Mouse (Mus musculus) G1E-ER4 (cell line): Measurements from ENCODE around the gene Napb. TPM values are rescaled to one million over a fixed set of nuclear protein-coding genes. Genes with fewer than 3 reads are reported as not detected.

Source experiments
- GATA1 ChIP-seq: IDR thresholded peaks from one replicate; pipeline ENCODE4 v1.8.0; 2012; ENCODE audit warnings: low read length, inconsistent platforms
- polyA plus RNA-seq: library from polyadenylated mRNA; stranded (reverse); fragments of >175 nt; gene quantifications from 2 replicates; pipeline ENCODE4 v1.2.3, GENCODE M21; 2012

Napb gene
- polyA plus RNA-seq, 1 experiment: not detected

DNA sequence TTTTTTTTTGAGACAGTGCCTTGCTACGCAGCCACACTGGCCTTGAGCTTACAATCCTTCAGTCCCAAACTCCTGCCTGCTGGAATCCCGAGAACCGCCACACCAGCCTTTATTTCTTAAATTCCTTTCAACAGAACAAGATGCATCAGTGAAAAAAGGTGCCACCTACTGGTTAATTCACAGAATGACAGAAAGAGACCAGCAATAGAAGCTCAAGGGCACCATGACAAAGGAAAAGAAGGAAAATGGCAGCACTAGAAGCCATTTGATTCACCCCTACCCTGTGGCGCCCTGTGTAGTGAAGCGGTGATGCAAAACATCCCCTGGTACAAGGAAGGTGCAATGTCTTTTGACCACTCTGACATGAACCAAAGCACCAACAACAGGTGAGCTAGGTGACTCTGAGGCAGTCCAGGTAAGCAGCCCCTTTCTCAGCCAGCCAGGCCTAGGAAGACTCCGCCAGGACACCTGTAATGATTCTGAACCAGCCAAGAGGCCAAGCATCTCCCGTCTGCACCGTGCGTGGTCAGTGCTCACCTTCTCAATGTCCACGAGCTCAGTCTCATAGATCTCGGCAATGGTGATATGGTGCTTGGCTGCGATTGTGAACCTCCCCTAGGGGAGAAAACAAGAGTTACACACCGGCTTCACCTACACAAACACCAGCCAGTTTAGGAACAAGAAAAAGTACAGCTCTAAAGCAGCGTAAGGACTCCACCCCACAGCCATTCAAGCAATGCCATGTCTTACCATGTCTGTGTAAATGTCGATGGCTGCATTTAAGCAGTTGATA lies 25.7 kb downstream of the Napb start:
- TF ChIP-seq GATA1: no peak

- TF ChIP-seq GATA1: no peak
Measured at GRCm38 (mm10) chr2:148698571-148698970, 33.7 kb downstream of the Napb start.

- no peak for TF ChIP-seq GATA1
Measured at GRCm38 (mm10) chr2:148690781-148691180, 41.5 kb downstream of the Napb start.

DNA sequence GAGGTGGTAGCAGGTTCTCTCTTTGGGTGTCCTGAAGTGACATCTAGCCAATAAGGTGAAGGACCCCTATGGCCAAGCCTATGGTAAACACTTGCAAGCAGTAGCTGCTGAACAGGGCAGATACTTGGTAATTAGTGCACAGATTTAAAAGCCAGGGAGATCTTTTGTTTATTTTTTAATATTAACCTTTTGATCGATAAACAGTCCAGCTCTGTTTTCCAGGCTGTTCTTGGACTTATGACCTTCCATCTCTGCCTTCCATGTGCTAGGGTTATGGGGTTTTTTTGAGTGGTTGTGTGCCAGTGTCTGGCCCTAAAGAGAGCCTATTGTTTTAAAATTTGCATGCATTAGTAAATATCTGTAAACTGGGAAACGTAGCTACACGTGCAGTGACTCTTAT lies 42.0 kb downstream of the Napb start:
- no peak for TF ChIP-seq GATA1

DNA sequence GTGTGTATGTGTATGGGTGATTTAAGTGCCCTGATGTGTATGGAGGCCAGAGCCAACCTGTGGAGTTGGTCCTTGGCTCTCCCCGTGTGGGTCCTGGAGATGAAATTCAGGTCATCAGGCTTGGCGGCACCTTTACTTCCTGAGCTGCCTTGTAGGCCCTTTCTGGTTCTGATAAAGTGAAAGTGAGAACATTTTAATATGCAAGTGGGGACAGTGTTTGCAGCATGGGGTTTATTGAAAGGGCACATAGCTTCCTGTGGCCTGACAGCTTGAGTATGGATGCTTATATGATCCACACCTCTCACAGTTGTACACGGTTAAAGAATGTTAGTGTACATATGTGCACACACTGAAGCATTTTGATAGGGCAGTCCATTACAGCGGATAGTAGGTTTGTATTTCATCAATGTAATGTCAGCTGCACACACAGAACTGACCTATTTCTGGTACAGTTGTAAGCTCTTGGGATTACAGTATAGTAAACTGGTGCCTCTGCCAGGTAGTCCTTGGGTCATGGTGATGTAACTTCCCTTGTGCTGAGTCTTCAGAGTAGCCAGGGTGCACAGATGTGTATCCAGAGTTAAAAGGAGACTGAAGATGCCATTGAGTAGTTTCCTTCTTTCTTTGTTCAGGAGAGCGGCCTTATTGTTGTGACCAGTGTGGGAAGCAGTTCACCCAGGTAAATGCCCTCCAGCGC lies 42.7 kb downstream of the Napb start:
- no peak for TF ChIP-seq GATA1

GRCm38 (mm10) chr2:148687971-148688370 lies 44.3 kb downstream of the Napb start:
- TF ChIP-seq GATA1: no peak

DNA sequence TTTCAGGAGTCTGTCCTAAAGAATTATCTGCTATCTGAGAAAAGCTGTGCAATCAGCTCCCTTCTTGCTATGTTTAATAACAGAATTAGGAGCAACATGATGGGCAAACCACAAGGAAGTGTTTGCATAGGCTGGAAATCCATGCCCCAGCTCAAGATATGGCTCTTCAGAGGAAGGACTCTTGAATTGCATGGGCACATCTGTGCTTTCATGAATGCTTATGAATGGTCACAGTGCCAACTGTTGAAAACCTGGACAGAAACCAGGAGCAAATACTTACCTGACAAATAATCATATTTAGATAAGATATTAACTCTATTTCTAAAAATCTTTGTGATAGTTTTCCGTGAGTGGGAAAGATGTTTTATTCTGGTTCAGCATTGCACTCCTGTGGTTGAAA lies 45.4 kb downstream of the Napb start:
- no peak for TF ChIP-seq GATA1

DNA sequence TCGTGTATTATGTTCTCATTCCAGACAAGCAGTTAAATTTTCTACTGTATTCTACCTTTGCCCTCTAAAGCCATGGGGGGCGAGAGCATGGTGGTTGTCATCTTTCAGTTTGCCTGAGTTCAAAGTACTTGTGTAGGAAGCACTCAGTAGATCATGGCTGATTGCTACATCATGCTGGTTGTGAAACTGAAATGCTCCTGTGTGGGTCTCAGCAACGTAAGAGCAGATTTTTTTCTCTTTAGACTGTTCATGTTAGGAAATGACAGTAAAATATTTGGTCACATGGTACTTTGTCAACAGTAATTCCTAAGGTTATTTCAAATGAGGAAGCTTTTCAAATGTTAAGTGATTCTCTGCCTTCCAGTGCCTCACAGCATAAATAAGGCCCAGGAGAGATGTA lies 46.6 kb downstream of the Napb start:
- no peak for TF ChIP-seq GATA1

- no peak for TF ChIP-seq GATA1
Measured at GRCm38 (mm10) chr2:148684972-148685371, 47.3 kb downstream of the Napb start.

DNA sequence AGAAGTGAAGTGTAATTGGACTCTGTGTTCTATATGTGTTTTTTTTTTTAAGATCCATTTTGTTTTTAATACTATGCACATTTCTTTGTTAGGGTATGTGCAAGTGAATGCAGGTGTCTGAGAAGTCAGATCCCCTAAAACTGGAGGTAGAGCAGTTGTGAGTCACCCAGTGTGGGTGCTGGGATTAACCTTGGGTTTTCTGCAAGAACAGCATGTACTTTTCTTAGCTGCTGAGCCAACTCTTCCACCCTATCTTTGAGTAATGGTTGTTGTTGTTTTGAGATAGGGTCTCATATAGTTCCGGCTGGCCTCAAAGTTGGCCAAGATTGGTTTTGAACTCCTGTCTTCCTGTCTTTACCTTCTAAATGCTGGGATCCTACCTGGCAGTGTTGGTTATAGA lies 49.2 kb downstream of the Napb start:
- no peak for TF ChIP-seq GATA1

- no peak for TF ChIP-seq GATA1
Measured at GRCm38 (mm10) chr2:148681461-148681891, 50.8 kb downstream of the Napb start.

DNA sequence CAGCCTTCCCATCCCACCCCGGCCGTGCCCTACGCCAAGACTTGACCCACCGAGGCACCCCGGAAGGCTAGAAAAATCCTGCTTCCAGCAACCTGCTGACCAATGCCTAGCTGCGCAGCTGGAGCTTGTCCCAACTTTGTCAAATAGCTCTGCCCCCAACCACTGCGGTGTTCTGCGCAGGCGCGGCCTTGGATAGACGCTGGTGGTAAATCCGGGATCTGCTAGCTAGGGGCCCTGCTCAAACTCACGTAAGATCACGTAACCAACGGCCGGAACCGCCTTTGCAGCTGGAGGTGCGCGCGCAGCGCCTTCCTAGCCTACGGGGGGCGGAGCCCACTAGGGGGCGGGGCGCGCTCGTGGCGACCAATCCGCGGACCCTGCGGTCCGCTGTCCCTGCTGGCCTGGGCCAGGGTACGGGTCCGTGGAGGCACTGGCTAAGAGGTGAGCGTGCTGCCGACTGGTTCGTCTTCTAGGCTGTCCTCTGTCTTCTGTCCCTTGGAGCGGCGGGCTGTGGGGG lies 51.4 kb downstream of the Napb start, which contains the start of gene Gzf1:
Gene Gzf1, plus strand, starts transcription at position 249 of the 517 bp plus-strand sequence.
- no peak for TF ChIP-seq GATA1

GRCm38 (mm10) chr2:148679346-148679745 lies 52.9 kb downstream of the Napb start:
- TF ChIP-seq GATA1: no peak

GRCm38 (mm10) chr2:148677801-148678200 lies 54.5 kb downstream of the Napb start:
- TF ChIP-seq GATA1: no peak

DNA sequence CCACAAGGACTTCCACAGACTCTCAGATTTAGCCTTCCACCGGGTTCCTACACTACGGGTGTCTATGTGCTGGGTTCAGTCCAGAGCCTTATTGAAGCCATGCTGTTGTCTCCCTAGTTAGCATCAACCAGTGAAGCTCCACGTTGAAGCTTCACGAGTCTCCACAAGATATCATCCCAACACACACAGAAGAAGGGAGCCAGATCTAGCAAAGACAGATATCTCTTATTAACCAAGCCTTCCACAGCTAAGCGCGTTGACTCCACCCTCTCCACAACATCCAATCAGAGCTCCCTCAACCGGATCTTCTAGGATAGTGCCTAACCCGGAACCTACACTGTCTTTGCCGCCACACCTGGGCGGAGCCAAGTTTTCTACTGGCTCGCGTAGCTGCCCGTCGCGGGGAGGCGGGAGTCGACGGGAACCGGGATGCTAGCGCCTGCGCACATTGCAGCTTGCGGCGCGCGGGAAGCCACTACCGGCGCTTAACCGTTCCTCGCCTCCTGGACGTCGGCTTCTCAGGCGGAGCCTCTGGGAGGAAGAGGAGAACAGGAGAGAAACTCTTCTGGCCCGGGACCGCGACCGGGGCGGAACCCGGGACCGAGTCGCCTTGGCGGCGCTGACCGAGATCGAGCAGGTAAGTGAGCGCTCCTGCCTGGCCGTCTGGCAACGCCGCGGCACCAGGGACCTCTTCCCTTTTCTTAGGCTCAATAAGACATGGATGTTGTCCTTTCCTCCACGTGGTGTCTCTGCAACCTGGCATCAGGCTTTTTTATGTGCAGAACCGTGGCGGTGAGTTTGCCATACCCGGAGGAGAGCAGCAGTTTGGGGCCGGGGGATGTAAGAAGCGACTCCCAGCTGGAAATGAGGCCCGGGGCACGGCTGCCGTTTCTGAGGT lies 59.8 kb downstream of the Napb start, which contains the start of gene Nxt1:
Gene Nxt1, plus strand, starts transcription at position 403 of the 898 bp plus-strand sequence.
- no peak for TF ChIP-seq GATA1
